Mouse (Mus musculus): ENCODE measurements around the gene Crb3. TPM values are rescaled to one million over a fixed set of nuclear protein-coding genes. Genes with fewer than 3 reads are reported as not detected.

Gene Crb3
- polyA plus RNA-seq, 1 experiment from 2014 or later = 0.72 TPM

Other genes with a start within 250 kb of the Crb3 start
- gene Rfx2, start 228.1 kb upstream of the Crb3 start, polyA plus RNA-seq (2014; fragmentation: Nextera tagmentation; extraction: Ambion mirVana) = 3.2 and 3.3 TPM in 2 replicates
- gene Acsbg2, start 184.7 kb upstream of the Crb3 start, polyA plus RNA-seq (2014; fragmentation: Nextera tagmentation; extraction: Ambion mirVana) = not detected in 2 replicates
- 0.26 and 0.44 TPM in 2 replicates for gene 1700061G19Rik, start 183.6 kb upstream of the Crb3 start, polyA plus RNA-seq (2014; fragmentation: Nextera tagmentation; extraction: Ambion mirVana)
- 14.2 and 20.1 TPM in 2 replicates for gene Mllt1, start 123.7 kb upstream of the Crb3 start, polyA plus RNA-seq (2014; fragmentation: Nextera tagmentation; extraction: Ambion mirVana)
- gene Acer1, start 77.0 kb upstream of the Crb3 start, polyA plus RNA-seq (2014; fragmentation: Nextera tagmentation; extraction: Ambion mirVana) = not detected in 2 replicates
- 124 and 130 TPM in 2 replicates for gene Clpp, start 68.8 kb upstream of the Crb3 start, polyA plus RNA-seq (2014; fragmentation: Nextera tagmentation; extraction: Ambion mirVana)
- gene Alkbh7, start 61.8 kb upstream of the Crb3 start, polyA plus RNA-seq (2014; fragmentation: Nextera tagmentation; extraction: Ambion mirVana) = 49.4 and 50.8 TPM in 2 replicates
- gene Pspn, start 59.1 kb upstream of the Crb3 start, polyA plus RNA-seq (2014; fragmentation: Nextera tagmentation; extraction: Ambion mirVana) = 0.50 and 0.72 TPM in 2 replicates
- gene Gtf2f1, start 47.8 kb upstream of the Crb3 start, polyA plus RNA-seq (2014; fragmentation: Nextera tagmentation; extraction: Ambion mirVana) = 40.0 and 41.3 TPM in 2 replicates
- 0.17 and 0.18 TPM in 2 replicates for gene Gm17949, start 47.6 kb upstream of the Crb3 start, polyA plus RNA-seq (2014; fragmentation: Nextera tagmentation; extraction: Ambion mirVana)
- 28.8 and 33.5 TPM in 2 replicates for gene Khsrp, start 27.6 kb upstream of the Crb3 start, polyA plus RNA-seq (2014; fragmentation: Nextera tagmentation; extraction: Ambion mirVana)
- not detected in 2 replicates for gene Slc25a41, start 17.5 kb upstream of the Crb3 start, polyA plus RNA-seq (2014; fragmentation: Nextera tagmentation; extraction: Ambion mirVana)
- gene Slc25a23, start 758 bp downstream of the Crb3 start, polyA plus RNA-seq (2014; fragmentation: Nextera tagmentation; extraction: Ambion mirVana) = 11.6 and 13.3 TPM in 2 replicates
- 0.49 and 0.58 TPM in 2 replicates for gene Dennd1c, start 19.4 kb downstream of the Crb3 start, polyA plus RNA-seq (2014; fragmentation: Nextera tagmentation; extraction: Ambion mirVana)
- 12.2 and 15.6 TPM in 2 replicates for gene Tubb4a, start 28.7 kb downstream of the Crb3 start, polyA plus RNA-seq (2014; fragmentation: Nextera tagmentation; extraction: Ambion mirVana)
- 5.5 and 6.7 TPM in 2 replicates for gene Tnfsf9, start 46.2 kb downstream of the Crb3 start, polyA plus RNA-seq (2014; fragmentation: Nextera tagmentation; extraction: Ambion mirVana)
- not detected in 2 replicates for gene Cd70, start 90.7 kb downstream of the Crb3 start, polyA plus RNA-seq (2014; fragmentation: Nextera tagmentation; extraction: Ambion mirVana)
- 0.27 and 0.46 TPM in 2 replicates for gene Tnfsf14, start 135.1 kb downstream of the Crb3 start, polyA plus RNA-seq (2014; fragmentation: Nextera tagmentation; extraction: Ambion mirVana)
- 1.3 and 1.6 TPM in 2 replicates for gene C3, start 169.0 kb downstream of the Crb3 start, polyA plus RNA-seq (2014; fragmentation: Nextera tagmentation; extraction: Ambion mirVana)
- 24.0 and 24.7 TPM in 2 replicates for gene Gpr108, start 189.3 kb downstream of the Crb3 start, polyA plus RNA-seq (2014; fragmentation: Nextera tagmentation; extraction: Ambion mirVana)
- 35.1 and 36.9 TPM in 2 replicates for gene Trip10, start 190.3 kb downstream of the Crb3 start, polyA plus RNA-seq (2014; fragmentation: Nextera tagmentation; extraction: Ambion mirVana)
- gene Vav1, start 220.0 kb downstream of the Crb3 start, polyA plus RNA-seq (2014; fragmentation: Nextera tagmentation; extraction: Ambion mirVana) = 1.7 and 2.2 TPM in 2 replicates

Measured in heart, embryonic 11.5 days (tissue).